Mouse (Mus musculus) cerebellum, adult 11 months (tissue): Measurements from ENCODE around the gene Igf1.

Experiments
- DNase-seq: peaks from one replicate; pipeline ENCODE4 v3.0.0; 2022

The Igf1 gene

DNA sequence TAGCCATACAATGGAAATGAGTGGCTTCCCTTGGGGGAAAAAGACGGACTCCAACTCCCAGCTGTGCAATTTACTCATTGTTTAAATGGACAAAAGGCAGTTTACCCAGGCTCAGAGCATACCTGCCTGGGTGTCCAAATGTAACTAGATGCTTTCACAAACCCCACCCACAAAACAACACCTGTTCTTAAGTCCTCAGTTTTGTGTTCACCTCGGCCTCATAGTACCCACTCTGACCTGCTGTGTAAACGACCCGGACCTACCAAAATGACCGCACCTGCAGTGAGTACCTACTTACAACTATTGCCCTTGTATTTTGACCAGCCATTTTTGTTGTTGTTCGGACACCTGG is 3.0 kb downstream of the Igf1 start:
- no peak for DNase-seq

GRCm38 (mm10) chr10:87862899-87863298 is 4.8 kb downstream of the Igf1 start:
- DNase-seq, result no peak

DNA sequence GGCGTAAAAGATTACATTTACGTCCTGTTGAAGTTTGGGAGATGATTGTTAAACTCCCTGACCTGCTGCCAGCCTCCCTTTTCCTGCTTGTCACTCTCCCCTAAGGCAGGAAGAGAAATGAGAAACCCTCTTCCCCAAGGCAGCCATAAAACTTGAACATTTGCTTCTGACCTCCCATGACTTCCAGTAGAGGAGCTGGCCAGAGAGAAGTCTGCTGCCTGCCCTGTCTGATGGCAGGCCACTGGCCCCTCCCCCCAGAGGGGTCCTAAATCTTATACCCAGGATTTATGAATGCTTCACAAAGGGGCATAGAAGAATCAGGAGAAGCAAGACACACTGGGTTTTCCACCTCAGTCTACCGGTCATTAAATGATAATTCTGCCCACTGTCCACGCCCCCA is 5.3 kb downstream of the Igf1 start:
- DNase-seq, result no peak

DNA sequence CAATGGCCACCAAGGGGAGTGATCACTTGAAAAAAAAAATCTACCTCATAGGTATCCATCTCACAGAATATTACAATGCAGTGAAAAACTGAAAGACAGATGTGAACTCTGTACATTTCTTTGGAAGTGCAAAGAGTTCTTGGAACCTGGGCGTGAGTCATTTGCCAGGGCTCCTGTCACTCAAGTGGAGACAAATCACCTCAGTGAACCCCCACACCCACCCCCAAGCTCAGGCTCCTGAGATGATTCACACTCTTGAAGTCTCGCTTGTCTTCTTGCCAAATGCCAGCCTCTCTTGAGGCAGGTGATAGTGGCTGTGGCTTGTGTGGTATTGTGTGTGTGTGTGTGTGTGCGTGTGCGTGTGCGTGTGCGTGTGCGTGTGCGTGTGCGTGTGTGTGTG is 7.6 kb downstream of the Igf1 start:
- DNase-seq, result no peak

DNA sequence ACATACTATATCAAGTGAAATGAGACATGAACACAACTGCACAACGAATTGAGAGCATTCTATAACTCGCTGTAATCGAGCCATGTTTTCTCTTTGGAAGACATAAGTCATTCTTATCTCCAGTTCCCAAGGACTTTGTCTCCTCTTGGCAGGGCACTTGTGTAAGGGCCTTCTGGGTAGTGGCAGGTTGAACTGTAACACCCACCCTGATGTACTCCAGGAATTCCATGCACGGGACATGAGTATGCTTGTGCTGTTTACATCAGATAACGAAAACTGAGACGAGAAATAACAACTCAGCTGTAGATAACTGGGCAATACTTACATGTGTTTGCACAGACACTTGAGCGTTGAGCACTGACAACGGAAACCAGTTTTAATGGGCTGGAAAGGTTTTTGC is 8.4 kb downstream of the Igf1 start:
- no peak for DNase-seq

DNA sequence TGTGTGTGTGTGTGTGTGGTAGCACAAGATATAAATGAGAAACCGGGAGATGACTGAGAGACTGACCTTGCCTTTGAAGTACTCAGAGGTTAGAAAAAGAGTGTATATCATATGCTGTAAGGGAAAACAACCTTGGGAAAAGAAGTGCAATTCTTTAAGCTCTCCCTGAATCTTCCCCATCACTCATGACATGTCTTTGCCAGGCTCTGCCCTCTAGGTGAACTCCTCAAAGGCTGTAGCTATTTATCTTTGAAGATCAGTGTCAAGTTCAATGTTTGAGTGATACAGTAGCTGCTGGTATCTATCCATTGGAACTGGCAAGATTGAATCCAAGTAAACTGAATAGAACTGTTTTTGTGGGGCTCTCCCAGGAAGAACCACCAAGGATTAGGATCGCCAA is 9.2 kb downstream of the Igf1 start:
- no peak for DNase-seq

DNA sequence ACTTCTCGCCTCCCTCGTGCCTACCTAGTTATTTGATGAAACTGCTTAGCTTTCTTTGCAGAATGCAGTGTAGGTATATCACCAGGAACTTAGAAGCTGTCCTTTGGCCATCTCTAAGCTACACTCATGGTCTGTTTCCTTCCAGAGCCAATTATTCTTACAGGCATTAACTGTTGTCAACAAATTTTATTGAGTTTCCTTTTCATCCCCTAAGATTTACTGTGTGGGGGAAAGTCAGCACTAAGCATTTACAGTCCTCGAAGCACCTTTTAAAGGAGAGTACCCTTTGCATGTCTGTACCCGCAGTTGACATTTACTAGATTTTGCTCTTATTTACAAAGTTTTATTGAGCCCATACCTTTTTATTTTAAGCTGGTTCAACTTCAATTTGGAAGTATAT is 9.6 kb downstream of the Igf1 start:
- DNase-seq, result no peak

- DNase-seq, result no peak
These were observed 10.4 kb downstream of the Igf1 start for GRCm38 (mm10) chr10:87868349-87869053.

- no peak for DNase-seq
These were observed 11.1 kb downstream of the Igf1 start for GRCm38 (mm10) chr10:87869151-87869550.

DNA sequence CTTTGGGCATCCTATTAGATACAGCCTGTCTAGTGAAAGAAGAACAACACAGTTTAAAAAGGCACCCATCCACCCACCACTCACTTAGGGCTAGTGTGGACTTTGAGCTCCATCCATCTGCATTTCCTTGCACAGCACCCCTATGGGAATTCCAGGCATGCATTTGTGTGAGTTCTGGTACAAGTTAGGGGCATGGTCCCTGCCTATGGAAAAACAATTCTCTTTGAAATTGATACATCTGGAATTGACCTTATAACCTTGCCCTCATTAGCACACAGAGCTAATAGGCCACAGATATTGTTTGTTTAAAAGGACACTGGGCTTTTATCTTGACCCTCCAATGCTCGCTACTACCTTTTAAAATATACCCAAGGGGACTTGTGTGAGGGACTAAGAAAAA is 11.6 kb downstream of the Igf1 start:
- no peak for DNase-seq

GRCm38 (mm10) chr10:87871863-87872647 is 14.0 kb downstream of the Igf1 start:
- no peak for DNase-seq

GRCm38 (mm10) chr10:87872854-87873253 is 14.8 kb downstream of the Igf1 start:
- DNase-seq, result no peak

DNA sequence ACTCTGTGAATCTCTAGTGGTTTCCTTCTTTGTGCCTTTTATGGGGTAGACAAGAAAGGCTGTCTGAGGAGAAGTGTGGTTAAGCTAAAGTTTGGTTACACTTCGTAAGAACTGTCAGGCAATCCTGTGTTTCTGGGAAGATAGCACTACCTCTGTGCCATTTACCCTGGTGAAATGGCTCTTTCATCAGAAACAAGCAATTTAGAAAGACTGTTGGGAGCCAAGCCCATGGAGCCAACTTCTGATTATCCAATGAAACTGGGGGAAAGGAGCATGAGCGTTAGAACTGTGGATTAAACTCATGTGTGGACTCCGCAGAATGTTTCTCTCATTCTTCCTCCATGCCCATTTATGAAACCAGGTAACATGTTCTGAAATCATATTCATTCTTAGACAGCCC is 15.5 kb downstream of the Igf1 start:
- no peak for DNase-seq

GRCm38 (mm10) chr10:87880071-87880785 is 22.2 kb downstream of the Igf1 start:
- DNase-seq, result no peak

DNA sequence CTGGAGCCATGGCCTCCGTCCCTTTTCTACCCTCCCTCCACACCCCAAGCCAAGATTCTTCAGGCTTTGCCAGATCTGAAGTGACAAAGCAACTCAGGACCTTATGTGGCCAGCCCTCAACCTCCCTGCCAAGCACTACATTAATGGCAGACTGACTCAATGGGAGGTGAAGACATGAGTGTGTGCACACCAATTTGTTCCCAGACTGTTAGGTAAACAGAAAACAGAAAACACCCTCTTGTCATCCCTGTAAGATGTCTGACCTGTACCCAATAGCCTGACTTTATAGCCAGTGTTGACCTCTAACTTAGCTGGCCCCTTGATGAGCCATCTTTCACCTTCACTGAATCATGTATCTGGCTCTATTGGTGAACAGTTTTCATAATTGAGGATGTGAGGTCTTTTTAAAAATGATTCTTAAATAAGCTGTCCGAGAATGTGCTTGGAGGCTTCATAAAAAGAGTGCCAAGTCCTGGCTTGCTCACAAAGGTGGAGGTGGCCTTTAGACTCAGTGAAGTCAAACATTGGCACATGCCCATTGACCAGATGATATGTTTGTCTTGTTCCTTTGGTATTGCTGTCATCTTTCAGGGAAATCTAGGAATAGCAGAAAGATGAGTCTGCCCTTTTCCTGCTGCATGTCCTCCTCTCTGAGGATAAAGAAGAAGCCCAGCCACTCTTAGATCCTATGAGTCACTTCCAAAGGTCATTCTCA is 27.4 kb downstream of the Igf1 start:
- no peak for DNase-seq

GRCm38 (mm10) chr10:87889850-87890249 is 31.8 kb downstream of the Igf1 start:
- no peak for DNase-seq

- no peak for DNase-seq
These were observed 34.2 kb downstream of the Igf1 start for GRCm38 (mm10) chr10:87892256-87892655.

- DNase-seq, result no peak
These were observed 35.2 kb downstream of the Igf1 start for GRCm38 (mm10) chr10:87893272-87893671.

DNA sequence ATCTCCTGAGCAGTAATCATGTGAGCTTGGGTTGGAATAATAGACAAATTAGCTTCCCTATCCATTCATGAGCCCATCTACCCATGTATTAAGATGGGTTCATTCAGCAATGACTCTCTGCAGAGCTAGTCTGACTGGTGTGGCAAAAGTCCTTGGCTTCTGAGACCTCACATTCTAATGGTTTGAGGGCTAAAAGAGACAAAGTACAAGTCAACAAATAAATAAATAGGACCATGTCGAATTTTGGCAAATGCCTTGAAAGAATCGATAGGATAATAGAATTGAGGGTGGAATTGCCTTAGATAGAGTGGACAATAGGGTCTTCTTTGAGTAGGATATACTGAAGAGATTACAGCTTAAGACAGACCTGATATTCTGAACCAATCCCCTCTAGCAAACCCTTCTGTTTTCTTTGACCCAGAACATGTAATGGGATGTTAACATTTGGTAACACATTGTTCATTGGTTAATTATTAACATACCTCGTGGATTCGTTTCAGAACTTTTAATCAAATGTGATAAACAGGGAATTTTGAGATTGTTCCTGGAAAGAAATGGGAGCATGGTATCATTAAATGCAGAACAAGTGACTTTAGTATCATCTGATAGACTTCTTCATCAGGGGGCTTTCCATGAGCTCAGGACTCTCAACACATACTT is 36.5 kb downstream of the Igf1 start:
- DNase-seq, result no peak

- DNase-seq, result no peak
These were observed 37.3 kb downstream of the Igf1 start for GRCm38 (mm10) chr10:87895351-87895750.

- DNase-seq, result no peak
These were observed 39.3 kb downstream of the Igf1 start for GRCm38 (mm10) chr10:87897331-87897730.

- DNase-seq, result no peak
These were observed 40.8 kb downstream of the Igf1 start for GRCm38 (mm10) chr10:87898826-87899225.

DNA sequence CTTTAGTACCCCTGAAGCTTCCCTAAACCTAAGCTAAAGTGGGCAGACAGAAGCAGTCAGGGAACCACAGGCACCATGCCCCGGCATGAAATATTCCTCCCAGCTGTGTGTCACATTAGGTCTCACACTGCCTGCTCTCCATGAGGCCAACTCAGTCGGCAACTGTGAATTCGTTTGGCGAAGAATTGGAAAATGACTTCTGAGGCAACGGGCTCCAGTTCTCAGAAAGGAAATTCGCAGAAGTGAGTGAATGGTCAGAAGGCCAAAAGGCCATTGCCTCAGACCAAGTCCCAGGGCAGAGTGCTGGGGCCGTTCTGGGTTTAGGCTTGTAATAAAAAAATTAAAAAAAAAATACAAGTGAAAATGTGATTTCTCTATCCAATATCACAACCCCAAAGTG is 43.9 kb downstream of the Igf1 start:
- DNase-seq, result no peak
